Mouse (Mus musculus) lung, embryonic 15.5 days (tissue): Measurements from ENCODE around the gene Ndufa10. TPM values are rescaled to one million over a fixed set of nuclear protein-coding genes. Genes with fewer than 3 reads are reported as not detected.
A peak's percentile ranks its signal among the peaks of the same experiment; 100 is the strongest.
"Not testable (repeated sequence)": the region's sequence is repeated elsewhere in the genome, so short reads cannot be mapped to it uniquely, and the experiment has no call there.

ENCODE experiments used
- ATAC-seq: fragments of 200-750 bp; cut with Nextera tagmentation; 2 replicates; pipeline ENCODE4 v1.8.0; 2017; ENCODE audit warnings: moderate number of reproducible peaks, borderline replicate concordance; ENCODE audit not compliant: low FRiP score, low TSS enrichment; ENCODE audit errors: extremely low read depth
- H3K27ac ChIP-seq: fragments of 300-500 bp; sonication (generic); 2 replicates; pipeline ENCODE4 v1.5.1; 2015; ENCODE audit warnings: moderate library complexity, mild to moderate bottlenecking, inconsistent platforms
- H3K27me3 ChIP-seq: fragments of 300-500 bp; sonication (generic); 2 replicates; pipeline ENCODE4 v1.6.1; 2015; ENCODE audit warnings: inconsistent platforms
- H3K36me3 ChIP-seq: fragments of 300-500 bp; sonication (generic); 2 replicates; pipeline ENCODE4 v1.6.1; 2015; ENCODE audit warnings: inconsistent platforms
- H3K4me1 ChIP-seq: fragments of 300-500 bp; sonication (generic); 2 replicates; pipeline ENCODE4 v1.6.1; 2015; ENCODE audit warnings: inconsistent platforms
- H3K4me2 ChIP-seq: fragments of 300-500 bp; sonication (generic); 2 replicates; pipeline ENCODE4 v1.6.1; 2015; ENCODE audit warnings: inconsistent platforms, mild to moderate bottlenecking, moderate library complexity
- H3K4me3 ChIP-seq: fragments of 300-500 bp; sonication (generic); 2 replicates; pipeline ENCODE4 v1.5.1; 2015; ENCODE audit warnings: mild to moderate bottlenecking, inconsistent platforms
- H3K9ac ChIP-seq: fragments of 300-500 bp; sonication (generic); 2 replicates; pipeline ENCODE4 v1.6.1; 2015; ENCODE audit warnings: inconsistent platforms
- H3K9me3 ChIP-seq: fragments of 300-500 bp; sonication (generic); 2 replicates; pipeline ENCODE4 v1.6.1; 2016; ENCODE audit warnings: inconsistent platforms
- WGBS: fragments of 180-500 bp; shearing (Covaris S2); methylation state at CpG from one replicate; pipeline ENCODE4 v1.1.7; 2015; 5-methylcytosine and 5-hydroxymethylcytosine counted together
- polyA plus RNA-seq: library from polyadenylated mRNA; unstranded; fragments of >200 nt; fragmentation: Nextera tagmentation; extraction: Ambion mirVana; gene quantifications from 2 replicates; pipeline ENCODE4 v1.2.1, GENCODE M21; 2015

Gene Ndufa10
- polyA plus RNA-seq: 272 and 278 TPM in 2 replicates

- WGBS: under 1% methylated on average over 67 of the region's 67 CpGs
- ATAC-seq: peak; percentile 94
- Histone ChIP-seq H3K4me3 (peak within 1 kb of the TSS; percentile 96), H3K36me3 (peaks cover 18% of the 10 kb centered on the region), H3K27me3 (no peaks in the 10 kb centered on the region), H3K9ac (peak within 1 kb of the TSS; percentile 98), H3K9me3 (no peaks in the 10 kb centered on the region), H3K27ac (peak within 1 kb of the TSS; percentile 72), H3K4me2 (peak within 1 kb of the TSS; percentile 90), H3K4me1 (peaks cover 15% of the 10 kb centered on the region)
Observed at GRCm38 (mm10) chr1:92473165-92474041, at the start of gene Ndufa10. Gene Ndufa10 (minus strand): TSS chr1:92473860.

DNA sequence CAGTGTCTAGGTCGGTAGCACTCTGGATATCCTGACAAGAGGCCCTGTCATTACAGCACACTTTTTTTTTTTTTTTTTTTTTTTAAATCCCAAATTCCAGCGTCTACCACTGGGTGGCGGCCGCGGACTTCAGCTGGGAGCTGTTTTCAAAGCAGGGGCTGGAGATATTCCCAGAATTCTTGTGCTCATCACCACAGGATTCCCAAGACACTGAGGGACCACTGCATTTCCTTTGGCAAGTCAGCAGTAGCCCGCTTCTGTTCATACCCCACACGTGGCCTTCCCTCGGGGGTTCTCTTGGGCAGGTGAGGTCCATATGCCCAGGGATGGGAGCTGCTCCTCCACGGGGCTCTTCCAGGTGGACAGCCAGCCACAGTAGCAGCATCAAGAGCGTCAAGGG is 47.7 kb upstream of the Ndufa10 start:
- Histone ChIP-seq H3K27me3 (no peaks in the 10 kb centered on the region), H3K27ac (no peak overlapping the region), H3K9ac (no peak overlapping the region), H3K9me3 (no peaks in the 10 kb centered on the region), H3K36me3 (no peaks in the 10 kb centered on the region), H3K4me1 (no peaks in the 10 kb centered on the region), H3K4me2 (no peak overlapping the region), H3K4me3 (no peak overlapping the region)
- ATAC-seq: no peak
- WGBS: 17% methylated on average over 10 of the region's 10 CpGs

GRCm38 (mm10) chr1:92519046-92519445 is 45.4 kb upstream of the Ndufa10 start:
- no peaks in the 10 kb centered on the region for H3K4me1 ChIP-seq
- no peaks in the 10 kb centered on the region for H3K27me3 ChIP-seq
- no peak overlapping the region for H3K4me2 ChIP-seq
- H3K4me3 ChIP-seq: no peak overlapping the region
- no peaks in the 10 kb centered on the region for H3K36me3 ChIP-seq
- WGBS: 71% methylated on average over 6 of the region's 6 CpGs
- H3K9me3 ChIP-seq: no peaks in the 10 kb centered on the region
- H3K27ac ChIP-seq: no peak overlapping the region
- ATAC-seq: no peak
- no peak overlapping the region for H3K9ac ChIP-seq

GRCm38 (mm10) chr1:92518561-92518960 is 44.9 kb upstream of the Ndufa10 start, which contains the start of gene Olfr1414:
Gene Olfr1414 (minus strand): TSS chr1:92518661.
- Histone ChIP-seq H3K9ac (no peak within 1 kb of the TSS), H3K27me3 (no peaks in the 10 kb centered on the region), H3K4me3 (no peak within 1 kb of the TSS), H3K4me1 (no peaks in the 10 kb centered on the region), H3K9me3 (no peaks in the 10 kb centered on the region), H3K27ac (no peak within 1 kb of the TSS), H3K36me3 (no peaks in the 10 kb centered on the region), H3K4me2 (no peak within 1 kb of the TSS)
- no peak for ATAC-seq
- WGBS: 73% methylated on average over 3 of the region's 3 CpGs

GRCm38 (mm10) chr1:92515390-92515789 is 41.7 kb upstream of the Ndufa10 start:
- no peaks in the 10 kb centered on the region for H3K27me3 ChIP-seq
- H3K4me1 ChIP-seq: no peaks in the 10 kb centered on the region
- H3K9ac ChIP-seq: no peak overlapping the region
- 51% methylated on average over 11 of the region's 11 CpGs for WGBS
- H3K27ac ChIP-seq: no peak overlapping the region
- no peaks in the 10 kb centered on the region for H3K9me3 ChIP-seq
- no peaks in the 10 kb centered on the region for H3K36me3 ChIP-seq
- no peak overlapping the region for H3K4me3 ChIP-seq
- ATAC-seq: no peak
- H3K4me2 ChIP-seq: no peak overlapping the region

GRCm38 (mm10) chr1:92511646-92512045 is 38.0 kb upstream of the Ndufa10 start:
- not testable (repeated sequence) for H3K4me3 ChIP-seq, H3K4me1 ChIP-seq, H3K36me3 ChIP-seq, ATAC-seq, H3K9ac ChIP-seq, H3K27ac ChIP-seq, H3K4me2 ChIP-seq, H3K9me3 ChIP-seq, H3K27me3 ChIP-seq
- WGBS: 77% methylated on average over 5 of the region's 5 CpGs

DNA sequence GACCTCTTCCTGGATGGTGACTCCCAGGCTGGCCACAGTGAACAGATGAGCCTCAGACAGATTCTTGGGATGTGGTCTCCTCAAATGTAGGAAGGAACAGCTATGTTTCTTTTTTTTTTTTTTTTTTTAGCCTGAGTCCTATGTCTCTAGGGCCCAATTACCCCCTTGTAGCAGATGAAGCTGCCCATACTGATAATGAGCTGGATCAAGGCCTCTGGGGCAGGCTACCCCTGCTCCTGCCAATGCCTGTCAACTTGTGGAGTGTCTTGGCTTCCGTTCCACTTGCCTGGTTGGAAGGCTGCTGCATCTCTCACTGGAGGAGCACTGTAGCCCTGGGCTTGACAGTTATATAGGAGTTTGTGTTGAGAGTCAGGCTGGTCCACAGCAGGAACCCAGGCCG is 22.3 kb upstream of the Ndufa10 start, which contains the start of gene Olfr1415:
TSS of gene Olfr1415 (minus strand) at position 101 of the 400 bp plus-strand sequence.
- Histone ChIP-seq H3K9ac (no peak within 1 kb of the TSS), H3K36me3 (no peaks in the 10 kb centered on the region), H3K4me1 (no peaks in the 10 kb centered on the region), H3K9me3 (no peaks in the 10 kb centered on the region), H3K4me2 (no peak within 1 kb of the TSS), H3K27me3 (no peaks in the 10 kb centered on the region), H3K4me3 (no peak within 1 kb of the TSS), H3K27ac (no peak within 1 kb of the TSS)
- ATAC-seq: no peak
- 78% methylated on average over 2 of the region's 2 CpGs for WGBS

- 0 out of 2 replicates have a peak, but pooled peaks cover 4% of the 10 kb centered on the region for H3K9me3 ChIP-seq
- H3K4me1 ChIP-seq: no peaks in the 10 kb centered on the region
- no peak within 1 kb of the TSS for H3K9ac ChIP-seq
- no peak within 1 kb of the TSS for H3K27ac ChIP-seq
- ATAC-seq: no peak
- no peaks in the 10 kb centered on the region for H3K36me3 ChIP-seq
- H3K4me2 ChIP-seq: no peak within 1 kb of the TSS
- no peak within 1 kb of the TSS for H3K4me3 ChIP-seq
- no peaks in the 10 kb centered on the region for H3K27me3 ChIP-seq
Observed at GRCm38 (mm10) chr1:92485013-92485412, 11.4 kb upstream of the Ndufa10 start, which contains the start of gene Olfr1416. Gene Olfr1416 (minus strand): TSS chr1:92485113.

DNA sequence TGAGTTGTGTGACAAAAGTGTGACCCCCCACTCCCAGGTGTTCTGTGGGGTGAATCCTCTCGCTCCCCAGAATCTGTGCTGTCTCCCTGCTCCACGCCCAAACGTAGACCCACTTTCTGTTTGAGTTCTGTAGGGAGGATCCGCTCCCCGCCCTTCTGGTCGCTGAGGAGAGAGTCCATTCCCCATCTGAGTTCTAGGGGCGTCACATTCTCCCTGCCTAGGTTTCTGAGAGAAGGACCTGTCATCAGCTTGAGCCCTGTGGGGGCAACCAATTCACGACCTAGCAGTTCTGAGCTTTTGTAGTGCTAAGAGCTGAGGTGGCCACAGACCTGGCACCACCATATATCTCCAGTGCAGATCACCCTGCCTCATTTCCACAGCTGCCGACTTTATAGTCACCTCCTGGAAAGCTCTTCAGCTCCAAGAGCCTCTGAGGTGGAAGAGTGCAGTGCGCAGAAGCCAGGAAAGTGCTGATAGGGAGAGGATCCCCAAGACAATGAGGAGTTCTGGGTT is 462 bp upstream of the Ndufa10 start:
- Histone ChIP-seq H3K4me2 (peak overlapping the region; percentile 90), H3K27me3 (no peaks in the 10 kb centered on the region), H3K36me3 (peaks cover 15% of the 10 kb centered on the region), H3K27ac (peak overlapping the region; percentile 72; the same call in 1 of the 2 replicates), H3K4me1 (peaks cover 15% of the 10 kb centered on the region), H3K9ac (peak overlapping the region; percentile 98), H3K9me3 (no peaks in the 10 kb centered on the region), H3K4me3 (peak overlapping the region; percentile 96)
- ATAC-seq: no peak; the same call in none of the 2 replicates
- WGBS: 3% methylated on average over 10 of the region's 10 CpGs

DNA sequence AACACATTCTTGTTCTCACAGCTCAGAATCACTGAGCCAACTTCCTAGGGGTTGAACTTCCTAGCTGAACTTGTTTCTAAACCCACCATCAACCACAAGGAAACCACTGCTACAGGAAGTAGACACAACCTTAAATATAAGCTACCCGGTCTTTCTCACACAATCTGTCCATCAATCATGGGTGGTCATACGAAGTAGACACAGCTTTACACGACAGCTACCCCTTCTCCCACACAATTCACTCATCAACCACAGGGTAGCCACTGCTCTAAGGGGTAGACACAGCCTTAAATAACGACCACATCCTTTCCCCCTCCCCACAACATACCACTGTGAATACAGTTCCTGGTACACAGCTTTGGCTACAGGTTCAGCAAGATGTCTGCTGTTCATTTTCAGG is 4.8 kb downstream of the Ndufa10 start:
- H3K27ac ChIP-seq: no peak overlapping the region
- H3K9ac ChIP-seq: no peak overlapping the region
- H3K4me3 ChIP-seq: no peak overlapping the region
- WGBS: 71% methylated on average over 4 of the region's 4 CpGs
- H3K36me3 ChIP-seq: peaks cover 58% of the 10 kb centered on the region
- no peaks in the 10 kb centered on the region for H3K9me3 ChIP-seq
- H3K4me2 ChIP-seq: no peak overlapping the region
- H3K4me1 ChIP-seq: peaks cover 11% of the 10 kb centered on the region
- no peak for ATAC-seq
- no peaks in the 10 kb centered on the region for H3K27me3 ChIP-seq

GRCm38 (mm10) chr1:92458416-92458815 is 15.2 kb downstream of the Ndufa10 start:
- ATAC-seq: no peak
- Histone ChIP-seq H3K27me3 (no peaks in the 10 kb centered on the region), H3K4me3 (no peak overlapping the region), H3K4me2 (no peak overlapping the region), H3K36me3 (peaks cover 85% of the 10 kb centered on the region), H3K9ac (no peak overlapping the region), H3K4me1 (no peaks in the 10 kb centered on the region), H3K9me3 (no peaks in the 10 kb centered on the region), H3K27ac (no peak overlapping the region)
- 89% methylated on average over 6 of the region's 6 CpGs for WGBS

DNA sequence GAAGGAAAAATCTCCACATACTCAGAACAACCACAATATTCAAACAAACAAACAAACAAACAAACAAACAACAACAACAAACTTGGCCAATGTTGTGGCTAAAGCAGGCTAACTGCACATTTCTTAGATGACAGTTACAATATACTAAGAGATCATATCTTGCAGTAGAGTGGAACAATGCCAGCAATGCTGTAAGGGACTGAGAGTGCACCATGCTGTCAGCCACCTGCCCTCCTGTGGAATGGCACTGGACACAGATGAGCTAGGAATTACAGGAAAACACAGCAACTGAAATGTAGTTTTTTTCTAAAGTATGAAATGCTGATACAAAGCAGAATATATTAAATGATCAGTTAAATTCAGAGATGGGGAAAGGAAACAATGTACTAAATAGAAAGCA is 15.9 kb downstream of the Ndufa10 start:
- H3K36me3 ChIP-seq: peaks cover 86% of the 10 kb centered on the region
- no peak overlapping the region for H3K4me3 ChIP-seq
- H3K9me3 ChIP-seq: no peaks in the 10 kb centered on the region
- no peak for ATAC-seq
- no peak overlapping the region for H3K27ac ChIP-seq
- H3K27me3 ChIP-seq: no peaks in the 10 kb centered on the region
- no peaks in the 10 kb centered on the region for H3K4me1 ChIP-seq
- H3K9ac ChIP-seq: no peak overlapping the region
- no peak overlapping the region for H3K4me2 ChIP-seq
